19 mouse cellular contexts compared by ENCODE assay signal in genomic region chr13:111170269-111171165, GRCm38 (mm10).
DNase-seq lines count a peak whose midpoint lies in the region; ATAC-seq lines count a peak whose summit lies in the region.
"Had no signal": no experiment of that assay in that cellular context is flagged by ENCODE, and none has a peak within 500 bp of the region (broad histone marks: within the 10 kb centered on the region; RNA-seq: fewer than 3 reads in every experiment).

No protein-coding gene starts in this region.

- 69% methylated on average over 5 of the region's 5 CpGs for WGBS in forebrain, embryonic 11.5 days
- WGBS in forebrain, embryonic 14.5 days: 68% methylated on average over 5 of the region's 5 CpGs
- WGBS in lung, embryonic 16.5 days: 62% methylated on average over 5 of the region's 5 CpGs
- WGBS in embryonic facial prominence, embryonic 12.5 days: 36% methylated on average over 5 of the region's 5 CpGs
- WGBS in limb, embryonic 13.5 days: 39% methylated on average over 5 of the region's 5 CpGs

- no peaks in the 10 kb centered on the region for H3K36me3 ChIP-seq in forebrain, embryonic 11.5 days (ENCODE audit: control insufficient read depth, insufficient read depth, low read length)
- no peaks in the 10 kb centered on the region for H3K36me3 ChIP-seq in forebrain, embryonic 14.5 days (ENCODE audit: control insufficient read depth, insufficient read depth, low read length)
- no peaks in the 10 kb centered on the region for H3K36me3 ChIP-seq in lung, embryonic 16.5 days (ENCODE audit: control insufficient read depth, insufficient read depth, low read length)
- no peaks in the 10 kb centered on the region for H3K36me3 ChIP-seq in embryonic facial prominence, embryonic 12.5 days
- no peaks in the 10 kb centered on the region for H3K36me3 ChIP-seq in limb, embryonic 13.5 days
- H3K36me3 ChIP-seq: forebrain, embryonic 15.5 days; hindbrain, embryonic 15.5 days; stomach, embryonic 15.5 days had no signal

- H3K27me3 ChIP-seq in forebrain, embryonic 11.5 days (ENCODE audit: control insufficient read depth, insufficient read depth, low read length): no peaks in the 10 kb centered on the region
- no peaks in the 10 kb centered on the region for H3K27me3 ChIP-seq in forebrain, embryonic 14.5 days (replicated peaks; ENCODE audit: control insufficient read depth, insufficient read depth, low read length)
- no peaks in the 10 kb centered on the region for H3K27me3 ChIP-seq in lung, embryonic 16.5 days (ENCODE audit: control insufficient read depth, insufficient read depth, low read depth, low read length)
- no peaks in the 10 kb centered on the region for H3K27me3 ChIP-seq in embryonic facial prominence, embryonic 12.5 days
- H3K27me3 ChIP-seq in limb, embryonic 13.5 days: no peaks in the 10 kb centered on the region
- H3K27me3 ChIP-seq: CH12.LX; forebrain, embryonic 15.5 days; hindbrain, embryonic 15.5 days; stomach, embryonic 15.5 days had no signal

- ATAC-seq in forebrain, embryonic 11.5 days (replicated peaks; ENCODE audit: low FRiP score): no peak; the same call in none of the 2 replicates
- ATAC-seq in forebrain, embryonic 14.5 days: no peak
- ATAC-seq in lung, embryonic 16.5 days (ENCODE audit: low read depth): peak; percentile 83
- ATAC-seq in embryonic facial prominence, embryonic 12.5 days (ENCODE audit: insufficient number of reproducible peaks, insufficient read depth, low FRiP score, low TSS enrichment): peak; percentile 56
- ATAC-seq in limb, embryonic 13.5 days (ENCODE audit: low FRiP score, low read depth): 0 out of 2 replicates have a peak, but pooled peaks have one; percentile 51
- ATAC-seq: forebrain, embryonic 15.5 days; intestine, postnatal 0 days; liver, postnatal 0 days had no signal

- no peaks in the 10 kb centered on the region for H3K9me3 ChIP-seq in forebrain, embryonic 11.5 days (ENCODE audit: control insufficient read depth, low read length)
- H3K9me3 ChIP-seq in forebrain, embryonic 14.5 days (replicated peaks; ENCODE audit: control insufficient read depth, low read length): no peaks in the 10 kb centered on the region
- no peaks in the 10 kb centered on the region for H3K9me3 ChIP-seq in lung, embryonic 16.5 days (ENCODE audit: control insufficient read depth, low read length)
- no peaks in the 10 kb centered on the region for H3K9me3 ChIP-seq in embryonic facial prominence, embryonic 12.5 days
- H3K9me3 ChIP-seq in limb, embryonic 13.5 days: no peaks in the 10 kb centered on the region
- H3K9me3 ChIP-seq: forebrain, embryonic 15.5 days; hindbrain, embryonic 15.5 days; stomach, embryonic 15.5 days had no signal

- no peak for DNase-seq in forebrain, embryonic 11.5 days (ENCODE audit: low spot score)
- no peak for DNase-seq in forebrain, embryonic 14.5 days (ENCODE audit: low spot score)
- DNase-seq in lung, adult 18-20 months: no peak
- no peak for DNase-seq in heart, postnatal 25 days (ENCODE audit: low spot score)
- DNase-seq: adrenal gland, postnatal 14 days; cerebellum, adult 11-12 months; cerebellum, postnatal 25 days; gastrocnemius, postnatal 36 days; liver, postnatal 0 days; retina, postnatal 1 day; thymus, adult 2 months had no signal

- no peaks in the 10 kb centered on the region; the same call in 1 of the 2 replicates for H3K4me1 ChIP-seq in forebrain, embryonic 11.5 days (replicated peaks; ENCODE audit: control insufficient read depth, insufficient read depth, low read length)
- no peaks in the 10 kb centered on the region for H3K4me1 ChIP-seq in forebrain, embryonic 14.5 days (ENCODE audit: control insufficient read depth, insufficient read depth, low read length)
- H3K4me1 ChIP-seq in lung, embryonic 16.5 days (replicated peaks; ENCODE audit: control insufficient read depth, insufficient read depth, low read length): 0 out of 2 replicates have a peak, but pooled peaks cover 3% of the 10 kb centered on the region
- H3K4me1 ChIP-seq in embryonic facial prominence, embryonic 12.5 days: peaks cover 7% of the 10 kb centered on the region
- H3K4me1 ChIP-seq in limb, embryonic 13.5 days: peaks cover 9% of the 10 kb centered on the region
- H3K4me1 ChIP-seq: forebrain, embryonic 15.5 days; stomach, embryonic 15.5 days had no signal

- no peak overlapping the region for H3K4me2 ChIP-seq in forebrain, embryonic 11.5 days (ENCODE audit: low read depth, low read length, severe bottlenecking)
- no peak overlapping the region for H3K4me2 ChIP-seq in forebrain, embryonic 14.5 days (ENCODE audit: low read length)
- H3K4me2 ChIP-seq in lung, embryonic 16.5 days (ENCODE audit: low read depth, low read length): no peak overlapping the region
- no peak overlapping the region for H3K4me2 ChIP-seq in embryonic facial prominence, embryonic 12.5 days (replicated peaks)
- H3K4me2 ChIP-seq in limb, embryonic 13.5 days (replicated peaks): no peak overlapping the region
- H3K4me2 ChIP-seq: forebrain, embryonic 15.5 days; hindbrain, embryonic 15.5 days; stomach, embryonic 15.5 days had no signal

- intact Hi-C loops in heart, postnatal 25 days (cut with DNase I): no loop called here

- H3K9ac ChIP-seq in forebrain, embryonic 11.5 days (ENCODE audit: low read length): no peak overlapping the region
- no peak overlapping the region for H3K9ac ChIP-seq in forebrain, embryonic 14.5 days (ENCODE audit: low read length)
- H3K9ac ChIP-seq in lung, embryonic 16.5 days (ENCODE audit: low read length): no peak overlapping the region
- no peak overlapping the region for H3K9ac ChIP-seq in embryonic facial prominence, embryonic 12.5 days
- no peak overlapping the region for H3K9ac ChIP-seq in limb, embryonic 13.5 days
- H3K9ac ChIP-seq: forebrain, embryonic 15.5 days; hindbrain, embryonic 15.5 days; liver, postnatal 0 days; stomach, embryonic 15.5 days had no signal

- H3K4me3 ChIP-seq in forebrain, embryonic 11.5 days (ENCODE audit: low read depth, low read length): no peak overlapping the region
- no peak overlapping the region for H3K4me3 ChIP-seq in forebrain, embryonic 14.5 days (ENCODE audit: low read depth, low read length)
- no peak overlapping the region for H3K4me3 ChIP-seq in lung, embryonic 16.5 days (ENCODE audit: low read length)
- no peak overlapping the region for H3K4me3 ChIP-seq in embryonic facial prominence, embryonic 12.5 days
- no peak overlapping the region for H3K4me3 ChIP-seq in limb, embryonic 13.5 days
- H3K4me3 ChIP-seq: forebrain, embryonic 15.5 days; hindbrain, embryonic 15.5 days; stomach, embryonic 15.5 days had no signal

- H3K27ac ChIP-seq in forebrain, embryonic 11.5 days (ENCODE audit: low read depth, low read length): 0 out of 2 replicates have a peak overlapping the region, but pooled peaks have one; percentile 25
- no peak overlapping the region for H3K27ac ChIP-seq in forebrain, embryonic 14.5 days (ENCODE audit: low read depth, low read length)
- H3K27ac ChIP-seq in lung, embryonic 16.5 days (ENCODE audit: low read length): peak overlapping the region; percentile 30
- H3K27ac ChIP-seq in embryonic facial prominence, embryonic 12.5 days: peak overlapping the region; percentile 75
- no peak overlapping the region; the same call in 1 of the 2 replicates for H3K27ac ChIP-seq in limb, embryonic 13.5 days
- H3K27ac ChIP-seq: forebrain, embryonic 15.5 days; hindbrain, embryonic 15.5 days; stomach, embryonic 15.5 days had no signal

Comparison
In these comparisons a context has a peak if more than half of its experiments do, and no peak if none do; other contexts are left out.
1. H3K27ac ChIP-seq: peak in forebrain, embryonic 11.5 days (single experiment), lung, embryonic 16.5 days (single experiment) and embryonic facial prominence, embryonic 12.5 days (single experiment); none in forebrain, embryonic 14.5 days (single experiment) and limb, embryonic 13.5 days (single experiment).
2. ATAC-seq: peak in lung, embryonic 16.5 days (single experiment), embryonic facial prominence, embryonic 12.5 days (single experiment) and limb, embryonic 13.5 days (single experiment); none in forebrain, embryonic 11.5 days (single experiment) and forebrain, embryonic 14.5 days (single experiment).